Mouse (Mus musculus) heart, adult 10 weeks (tissue): ENCODE measurements around the gene Serpina5. TPM values are rescaled to one million over a fixed set of nuclear protein-coding genes. Genes with fewer than 3 reads are reported as not detected.

ENCODE experiments used
- polyA plus RNA-seq: library from polyadenylated mRNA; stranded (reverse); fragments of 350-450 nt; fragmentation: Illumina TruSeq; extraction: RNeasy Lipid Tissue Mini Kit (QIAGEN cat#74804); gene quantifications from one replicate; pipeline ENCODE4 v1.2.3, GENCODE M21; 2014; ENCODE audit warnings: low read depth, low replicate concordance

Gene Serpina5
- not detected for polyA plus RNA-seq

GRCm38 (mm10) chr12:104100768-104101167 is at the start of gene Serpina5:
Gene Serpina5, plus strand, starts transcription at chr12:104101113.

GRCm38 (mm10) chr12:104112333-104112732 is 11.4 kb downstream of the Serpina5 start, which contains the start of gene Serpina3a:
Gene Serpina3a, plus strand, starts transcription at chr12:104112724.

GRCm38 (mm10) chr12:104127696-104128095 is 26.8 kb downstream of the Serpina5 start, which contains the start of gene Serpina3b:
Gene Serpina3b, plus strand, starts transcription at chr12:104127996.

GRCm38 (mm10) chr12:104153656-104154055 is 52.7 kb downstream of the Serpina5 start, which contains the start of gene Serpina3c:
Gene Serpina3c, minus strand, starts transcription at chr12:104153870.

Other genes starting within 250 kb of the Serpina5 start
- gene Serpina1a, start 237.6 kb upstream of the Serpina5 start, polyA plus RNA-seq, result 3.4 TPM
- 6.7 TPM for gene Serpina1c, start 196.2 kb upstream of the Serpina5 start, polyA plus RNA-seq
- gene Serpina1e, start 142.1 kb upstream of the Serpina5 start, polyA plus RNA-seq, result 1.1 TPM
- gene Serpina11, start 111.2 kb upstream of the Serpina5 start, polyA plus RNA-seq, result not detected
- 0.37 TPM for gene Serpina9, start 87.4 kb upstream of the Serpina5 start, polyA plus RNA-seq
- not detected for gene Serpina12, start 56.7 kb upstream of the Serpina5 start, polyA plus RNA-seq
- not detected for gene Serpina3a, start 11.6 kb downstream of the Serpina5 start, polyA plus RNA-seq
- not detected for gene Serpina3b, start 26.9 kb downstream of the Serpina5 start, polyA plus RNA-seq
- gene Serpina3c, start 52.8 kb downstream of the Serpina5 start, polyA plus RNA-seq, result 0.65 TPM
- gene Serpina3f, start 113.4 kb downstream of the Serpina5 start, polyA plus RNA-seq, result not detected
- gene Serpina3g, start 135.1 kb downstream of the Serpina5 start, polyA plus RNA-seq, result 0.50 TPM
- not detected for gene Serpina3i, start 162.0 kb downstream of the Serpina5 start, polyA plus RNA-seq
- gene Serpina3j, start 213.4 kb downstream of the Serpina5 start, polyA plus RNA-seq, result not detected
- 6.9 TPM for gene Serpina3k, start 237.4 kb downstream of the Serpina5 start, polyA plus RNA-seq
- gene Serpina3m, start 237.4 kb downstream of the Serpina5 start, polyA plus RNA-seq, result 0.37 TPM